Mouse (Mus musculus): ENCODE measurements around the gene Jade2.

Gene Jade2

DNA sequence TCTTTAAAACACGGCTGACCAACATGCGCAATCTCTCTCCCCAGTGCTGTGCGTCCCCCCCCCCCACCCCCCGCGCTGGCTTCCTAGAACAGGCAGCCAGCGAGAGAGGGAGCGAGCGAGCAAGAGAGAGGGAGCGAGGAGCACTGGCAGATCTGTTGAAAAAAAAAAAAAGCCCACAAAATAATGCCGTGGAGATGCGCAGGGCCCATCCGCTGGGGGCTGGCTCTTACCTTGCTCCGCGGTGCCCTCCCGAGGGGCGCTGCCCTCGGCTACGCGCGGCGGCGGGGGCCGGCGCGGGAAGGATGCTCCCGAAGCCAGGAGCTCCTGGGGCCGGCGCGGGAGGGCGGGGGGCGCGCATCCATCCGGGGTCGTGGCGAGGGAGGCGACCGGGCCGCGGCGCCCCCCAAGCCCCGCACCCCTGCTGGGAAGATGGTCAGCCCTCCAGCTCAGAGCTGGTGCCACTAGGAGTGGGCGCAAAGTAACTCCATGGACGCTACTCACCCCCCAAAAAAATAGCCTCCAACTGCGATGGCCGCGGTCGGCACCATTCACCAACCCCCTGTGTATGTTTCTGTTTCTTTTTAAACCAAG is at the start of gene Jade2:
Gene Jade2, minus strand, starts transcription at position 573 of the 591 bp plus-strand sequence.
- DNase-seq (ENCODE audit: low read depth, low spot score): no peak

DNA sequence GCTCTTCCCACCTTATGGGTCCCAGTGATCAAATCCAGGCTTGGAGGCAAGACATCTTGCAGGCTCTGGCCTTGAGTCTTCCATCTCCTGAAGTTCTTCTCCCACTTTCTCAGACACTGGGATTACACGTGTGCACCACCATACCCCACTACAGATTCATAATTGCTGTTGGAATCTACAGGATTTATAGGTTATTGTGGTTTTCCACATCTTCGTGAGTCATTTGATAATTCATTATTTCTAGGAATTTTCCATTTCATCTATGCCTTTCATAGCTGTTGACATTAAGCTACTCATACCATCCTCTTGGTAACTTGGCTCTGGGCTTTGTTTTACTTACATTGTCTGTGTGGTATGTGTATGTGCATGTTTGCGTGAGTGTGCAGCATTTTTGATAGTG is 46.8 kb upstream of the Jade2 start:
- DNase-seq (ENCODE audit: low read depth, low spot score): no peak

DNA sequence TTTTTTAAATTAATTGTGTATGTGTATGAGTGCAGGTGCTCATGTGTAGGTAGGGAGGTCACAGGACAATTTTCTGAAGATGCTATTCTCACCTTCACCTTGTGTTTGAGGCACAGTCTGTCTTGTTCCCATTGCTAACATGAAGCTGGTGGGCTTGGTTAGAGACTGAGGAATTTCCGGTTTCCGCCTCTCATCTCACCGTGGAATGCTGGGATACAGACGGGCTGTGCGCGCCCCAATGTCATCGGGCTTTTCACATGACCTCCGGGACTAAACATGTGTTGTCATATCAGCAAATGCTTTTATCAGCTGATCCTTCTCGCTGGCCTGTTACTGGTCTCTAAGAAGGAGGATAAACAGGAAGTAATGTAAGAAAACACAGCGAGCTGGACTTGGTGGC is 42.2 kb upstream of the Jade2 start:
- DNase-seq (ENCODE audit: low read depth, low spot score): peak; percentile 41

- no peak for DNase-seq (ENCODE audit: low read depth, low spot score)
These were observed 41.0 kb upstream of the Jade2 start for GRCm38 (mm10) chr11:51898326-51899080.

DNA sequence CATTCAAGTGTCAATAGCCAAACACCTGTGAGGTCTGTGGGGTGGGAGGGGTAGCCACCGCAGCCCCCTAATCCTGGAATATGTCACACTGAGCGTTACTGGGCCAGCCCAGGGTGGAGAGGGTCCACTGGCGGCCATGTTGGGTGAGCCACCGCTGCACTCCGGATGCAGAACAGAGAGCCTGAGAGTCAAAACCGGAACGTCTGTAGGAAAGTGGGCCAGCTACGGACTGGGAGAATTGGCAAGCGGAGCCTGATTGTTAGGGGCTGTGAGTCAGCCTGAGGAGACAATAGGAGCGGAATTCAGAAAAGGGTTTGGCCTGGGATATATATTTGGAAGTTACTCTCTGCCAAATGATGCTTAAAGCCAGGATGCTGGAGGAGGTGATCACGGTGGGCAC is 39.9 kb upstream of the Jade2 start:
- no peak for DNase-seq (ENCODE audit: low read depth, low spot score)

- no peak for DNase-seq (ENCODE audit: low read depth, low spot score)
These were observed 38.6 kb upstream of the Jade2 start for GRCm38 (mm10) chr11:51896012-51896411.

DNA sequence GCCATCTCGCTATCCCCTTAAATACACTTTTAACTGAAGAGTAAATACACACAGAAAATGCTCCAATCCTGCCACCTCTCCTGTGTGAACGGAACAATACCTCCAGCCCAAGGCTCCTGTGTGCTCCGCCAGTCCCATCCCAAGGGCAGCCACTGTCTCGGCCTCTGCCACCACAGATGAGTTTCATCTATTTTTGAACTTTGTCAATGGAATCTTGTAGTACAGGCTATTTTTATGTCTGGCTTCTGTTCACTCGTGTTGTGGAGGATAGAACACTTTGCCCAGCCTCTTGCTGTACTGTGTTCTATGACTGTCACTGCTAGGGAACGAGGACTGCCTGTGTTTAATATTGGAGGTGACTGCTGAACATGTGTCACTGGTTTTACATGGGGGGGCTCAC is 28.2 kb upstream of the Jade2 start:
- DNase-seq (ENCODE audit: low read depth, low spot score): no peak

DNA sequence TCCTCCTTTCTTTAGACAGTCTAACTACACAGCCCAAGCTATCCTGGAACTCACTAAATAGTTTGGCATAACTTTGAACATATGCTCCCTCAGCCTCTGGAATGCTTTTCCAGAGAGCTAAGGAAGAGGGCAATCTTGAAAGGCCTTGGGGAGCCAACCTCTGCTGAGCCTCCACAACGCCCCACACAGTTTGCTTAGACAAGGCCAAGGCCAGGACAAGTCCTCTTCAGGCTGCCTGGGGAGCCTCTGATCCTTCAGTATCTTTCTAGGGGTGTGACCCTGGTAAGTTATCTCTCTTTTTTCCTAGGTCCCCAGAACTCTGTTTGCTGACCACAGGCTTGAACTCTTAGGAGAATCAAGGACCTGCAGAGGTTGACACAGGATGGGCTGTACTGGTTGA is 26.6 kb upstream of the Jade2 start:
- DNase-seq (ENCODE audit: low read depth, low spot score): no peak

- no peak for DNase-seq (ENCODE audit: low read depth, low spot score)
These were observed 26.2 kb upstream of the Jade2 start for GRCm38 (mm10) chr11:51883670-51884069.

DNA sequence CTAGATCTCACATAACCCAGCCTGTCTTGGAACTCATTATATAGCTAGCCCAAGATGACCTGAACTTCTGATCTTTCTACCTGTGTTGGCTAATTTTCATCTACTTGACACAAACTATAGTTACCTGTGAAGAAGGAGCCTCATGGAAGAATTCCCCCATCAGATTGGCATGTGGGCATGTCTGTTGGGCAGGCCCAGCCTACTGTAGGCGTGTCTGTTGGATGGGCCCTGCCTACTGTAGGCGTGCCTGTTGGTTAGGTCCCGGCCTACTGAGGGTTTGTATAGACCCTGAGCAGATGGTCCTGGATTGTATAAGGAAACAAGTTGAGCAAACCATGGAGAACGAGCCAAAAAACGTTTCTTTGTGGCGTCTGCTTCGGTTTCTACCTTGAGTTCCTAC is 24.3 kb upstream of the Jade2 start:
- DNase-seq (ENCODE audit: low read depth, low spot score): peak; percentile 67

GRCm38 (mm10) chr11:51881041-51881730 is 23.7 kb upstream of the Jade2 start:
- DNase-seq (ENCODE audit: low read depth, low spot score): no peak

- DNase-seq (ENCODE audit: low read depth, low spot score): no peak
These were observed 19.5 kb upstream of the Jade2 start for GRCm38 (mm10) chr11:51876943-51877344.

GRCm38 (mm10) chr11:51875792-51876195 is 18.3 kb upstream of the Jade2 start:
- DNase-seq (ENCODE audit: low read depth, low spot score): peak; percentile 82

GRCm38 (mm10) chr11:51875086-51875485 is 17.6 kb upstream of the Jade2 start:
- no peak for DNase-seq (ENCODE audit: low read depth, low spot score)

- no peak for DNase-seq (ENCODE audit: low read depth, low spot score)
These were observed 17.0 kb upstream of the Jade2 start for GRCm38 (mm10) chr11:51874266-51875036.

DNA sequence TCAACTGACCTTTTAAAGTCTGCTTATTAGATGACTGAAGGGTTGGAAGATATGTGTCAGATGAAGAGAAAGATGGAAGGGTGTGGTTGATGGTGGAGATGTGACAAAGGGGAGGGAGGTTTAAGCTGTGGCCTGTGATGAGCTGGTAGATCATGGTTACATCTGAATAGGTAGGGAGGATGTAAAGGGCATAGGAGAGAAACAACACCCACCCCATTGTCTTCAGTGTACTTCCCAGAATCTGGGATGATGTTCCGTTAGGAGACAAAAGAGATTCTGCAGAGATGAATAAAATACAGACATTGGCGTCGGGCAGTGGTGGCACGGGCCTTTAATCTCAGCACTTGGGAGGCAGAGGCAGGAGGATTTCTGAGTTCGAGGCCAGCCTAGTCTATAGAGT is 15.7 kb upstream of the Jade2 start:
- DNase-seq (ENCODE audit: low read depth, low spot score): peak; percentile 74

DNA sequence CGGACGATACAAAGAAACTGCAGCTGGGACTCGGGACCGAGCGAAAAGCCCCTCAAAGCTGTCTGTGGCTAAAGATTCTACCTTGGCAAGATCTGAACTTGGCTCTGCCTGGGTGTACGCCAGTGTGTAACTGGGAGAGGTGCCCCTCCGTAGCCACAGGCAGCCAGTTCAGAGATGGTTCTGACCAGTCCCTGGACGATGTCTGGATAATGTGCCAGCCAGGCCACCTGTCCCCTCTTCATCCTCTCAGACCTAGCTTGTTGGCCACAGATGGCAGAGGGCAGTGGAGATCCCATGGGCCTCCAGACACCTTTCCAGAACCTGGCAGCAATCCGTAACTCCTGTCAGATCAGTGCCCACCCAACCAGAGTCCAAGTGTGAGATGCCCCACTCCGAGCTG is 9.8 kb upstream of the Jade2 start:
- no peak for DNase-seq (ENCODE audit: low read depth, low spot score)

DNA sequence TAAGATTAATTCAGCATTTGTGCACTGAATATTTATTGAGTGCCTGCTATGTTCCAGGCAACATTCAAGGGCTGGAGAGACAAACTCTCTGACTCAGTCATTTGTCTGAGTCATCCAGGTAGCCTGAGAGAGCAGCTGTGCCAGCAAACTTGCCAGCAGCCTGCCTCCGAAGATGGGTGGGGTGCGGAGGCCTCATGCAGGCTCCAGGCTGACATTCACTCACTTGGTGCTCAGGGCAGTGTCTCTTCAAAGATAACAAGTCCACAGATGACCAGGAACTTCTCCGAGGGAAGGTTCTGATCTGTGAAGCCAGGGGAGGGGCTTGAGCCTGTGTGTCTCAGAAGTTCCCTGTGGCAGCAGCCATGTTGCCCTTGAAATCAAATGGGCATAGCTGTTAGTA is 8.6 kb upstream of the Jade2 start:
- no peak for DNase-seq (ENCODE audit: low read depth, low spot score)

DNA sequence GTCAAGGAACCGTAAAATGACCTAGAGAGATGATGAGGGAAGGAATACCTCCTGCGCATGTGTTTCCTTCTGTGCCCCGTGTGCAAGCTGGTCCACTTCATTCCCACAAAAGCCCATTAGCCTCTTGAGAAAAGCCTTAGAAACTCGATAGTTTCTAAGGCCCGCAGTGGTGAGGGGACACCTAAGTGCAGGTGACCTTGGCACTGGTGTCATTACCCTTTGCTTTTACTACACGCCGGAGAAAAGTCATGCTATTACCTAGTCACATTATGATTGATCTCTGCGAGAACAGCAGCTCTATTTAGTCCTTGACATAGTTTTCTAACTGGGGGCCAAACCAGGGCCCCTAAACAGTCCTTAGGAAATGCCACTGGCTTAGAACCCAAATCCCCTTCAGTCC is 3.2 kb upstream of the Jade2 start:
- no peak for DNase-seq (ENCODE audit: low read depth, low spot score)

DNA sequence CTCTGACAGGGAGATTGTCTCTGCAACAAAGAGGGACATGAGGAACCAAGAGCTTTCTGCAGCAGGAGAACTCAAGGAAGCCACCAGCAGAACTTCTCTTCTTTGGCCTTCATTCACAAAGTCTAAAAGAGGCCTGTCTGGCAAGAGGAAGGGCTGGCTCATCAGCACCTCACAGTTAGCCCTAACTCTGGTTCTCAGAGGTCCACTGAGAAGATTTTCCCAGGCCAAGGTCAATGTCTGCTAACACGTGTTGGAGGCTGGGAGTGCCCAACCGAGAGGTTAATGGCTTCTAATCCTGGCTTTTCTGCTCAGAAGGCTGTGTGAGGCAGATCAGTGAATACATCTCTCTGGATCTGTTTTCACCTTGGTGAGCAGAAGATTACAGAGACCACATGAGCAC is 2.1 kb upstream of the Jade2 start:
- no peak for DNase-seq (ENCODE audit: low read depth, low spot score)

DNA sequence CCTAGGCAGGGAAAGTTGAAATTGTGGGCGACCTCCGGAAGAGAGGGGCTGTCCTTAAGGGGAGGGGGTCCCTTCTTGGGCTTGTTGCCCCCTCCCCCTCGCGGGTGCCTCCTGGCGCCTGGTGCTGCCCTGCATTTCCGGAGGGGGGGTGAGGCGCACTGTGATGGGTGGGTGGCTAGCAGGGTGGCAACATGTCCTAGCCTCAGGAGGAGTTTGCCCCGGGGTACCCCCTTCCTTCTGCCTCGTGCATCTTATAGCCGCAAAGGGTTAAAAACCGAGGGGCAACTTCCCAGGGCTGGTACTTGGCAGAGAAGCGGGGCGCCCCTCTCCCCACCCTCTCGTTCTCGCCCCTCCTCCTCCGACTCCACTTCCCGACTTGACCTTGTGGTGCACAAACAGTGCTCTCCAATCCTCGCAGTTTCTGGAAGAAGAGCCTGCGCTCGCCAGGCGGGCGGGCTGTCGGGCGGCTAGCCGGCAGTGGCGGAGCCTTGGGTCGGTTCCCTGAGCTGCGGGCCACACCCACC is 1.1 kb upstream of the Jade2 start:
- peak; percentile 96 for DNase-seq (ENCODE audit: low read depth, low spot score)
